Mouse (Mus musculus) liver, adult 2 months (tissue): Measurements from ENCODE around the gene Fam19a5.

Experiments
- CTCF ChIP-seq: fragments of 200-500 bp; IDR thresholded peaks from 2 replicates; pipeline ENCODE4 v1.5.1; 2011; ENCODE audit warnings: low read depth, low read length, control low read depth
- POLR2A ChIP-seq: fragments of 200-500 bp; IDR thresholded peaks from 2 replicates; pipeline ENCODE4 v1.6.1; 2011; ENCODE audit warnings: low read length, control low read depth; ENCODE audit not compliant: insufficient read depth; ENCODE audit errors: extremely low read depth

DNA sequence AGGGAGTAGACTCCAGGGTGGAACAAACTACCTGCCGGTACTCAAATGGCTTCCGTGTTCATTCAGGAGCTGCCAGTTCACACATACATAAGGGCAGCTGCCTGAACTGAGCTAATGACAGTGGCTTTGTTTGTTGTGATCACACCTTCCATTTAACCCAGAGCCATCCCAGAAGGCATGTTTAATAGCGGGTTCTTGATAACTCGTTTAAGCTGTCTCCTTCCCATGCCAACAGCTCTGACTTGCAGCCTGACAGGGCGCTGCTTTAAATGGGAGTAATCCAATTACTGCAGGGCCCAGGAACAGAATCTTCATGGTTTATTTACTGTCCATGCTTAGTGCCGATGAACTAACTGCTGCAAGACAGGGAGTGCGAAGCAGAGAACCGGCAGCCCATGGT, 168.1 kb downstream of the Fam19a5 start:
- TF ChIP-seq POLR2A (no peak), CTCF (no peak)
